Mouse (Mus musculus) myocyte (in vitro differentiated cells): ENCODE measurements around the gene Tmem150a. TPM values are rescaled to one million over a fixed set of nuclear protein-coding genes. Genes with fewer than 3 reads are reported as not detected.
A peak's percentile ranks its signal among the peaks of the same experiment; 100 is the strongest.

Source experiments
- H3K27me3 ChIP-seq: one replicate; pipeline ENCODE4 v1.6.1; 2011; ENCODE audit not compliant: control insufficient read depth, insufficient read depth, insufficient read length
- H3K36me3 ChIP-seq: one replicate; pipeline ENCODE4 v1.6.1; 2011; ENCODE audit not compliant: control insufficient read depth, insufficient read depth
- H3K4me2 ChIP-seq: one replicate; pipeline ENCODE4 v1.6.1; 2011; ENCODE audit warnings: low read depth, control low read depth
- H3K4me3 ChIP-seq: one replicate; pipeline ENCODE4 v1.5.1; 2011; ENCODE audit warnings: mild to moderate bottlenecking, control low read depth, moderate library complexity
- H3K79me2 ChIP-seq: one replicate; pipeline ENCODE4 v1.6.1; 2011; ENCODE audit not compliant: control insufficient read depth, insufficient read depth
- H3ac ChIP-seq: one replicate; pipeline ENCODE4 v1.6.1; 2011; ENCODE audit not compliant: control insufficient read depth, insufficient read length
- CEBPB ChIP-seq: IDR thresholded peaks from 2 replicates; pipeline ENCODE4 v1.6.1; 2011; ENCODE audit warnings: mild to moderate bottlenecking, moderate library complexity; ENCODE audit not compliant: poor library complexity, insufficient read depth, severe bottlenecking
- E2F4 ChIP-seq: IDR thresholded peaks from one replicate; pipeline ENCODE4 v1.6.1; 2011; ENCODE audit warnings: mild to moderate bottlenecking, control low read depth, moderate library complexity; ENCODE audit not compliant: insufficient read depth
- MAX ChIP-seq: IDR thresholded peaks from one replicate; pipeline ENCODE4 v1.6.1; 2011; ENCODE audit warnings: low read depth, mild to moderate bottlenecking, control low read depth
- MYOD1 ChIP-seq, 3 experiments: IDR thresholded peaks; one replicate each; pipeline ENCODE4 v1.6.1; 2011; ENCODE audit warnings: control low read depth in 2 of 3, low read depth in 2 of 3, mild to moderate bottlenecking in 2 of 3, moderate library complexity in 1 of 3; ENCODE audit not compliant: insufficient read length in 2 of 3, control insufficient read depth in 1 of 3
- MYOG ChIP-seq, 3 experiments: IDR thresholded peaks; one replicate each; pipeline ENCODE4 v1.6.1; 2011; ENCODE audit warnings: control low read depth in 2 of 3, low read depth in 2 of 3, mild to moderate bottlenecking in 2 of 3; ENCODE audit not compliant: insufficient read length in 2 of 3, control insufficient read depth in 1 of 3, insufficient read depth in 1 of 3
- POLR2A ChIP-seq: IDR thresholded peaks from one replicate; pipeline ENCODE4 v1.6.1; 2011; ENCODE audit warnings: low read depth, mild to moderate bottlenecking, control low read depth, moderate library complexity; ENCODE audit not compliant: insufficient read length
- POLR2AphosphoS2 ChIP-seq: IDR thresholded peaks from one replicate; pipeline ENCODE4 v1.6.1; 2011; ENCODE audit warnings: low read depth, control low read depth; ENCODE audit not compliant: insufficient read length
- REST ChIP-seq: IDR thresholded peaks from one replicate; pipeline ENCODE4 v1.6.1; 2011; ENCODE audit warnings: mild to moderate bottlenecking, control low read depth, moderate library complexity; ENCODE audit not compliant: insufficient read depth, insufficient read length
- SRF ChIP-seq: IDR thresholded peaks from one replicate; pipeline ENCODE4 v1.6.1; 2011; ENCODE audit warnings: low read depth; ENCODE audit not compliant: control insufficient read depth, insufficient read length
- TCF12 ChIP-seq: IDR thresholded peaks from one replicate; pipeline ENCODE4 v1.6.1; 2011; ENCODE audit warnings: mild to moderate bottlenecking, control low read depth; ENCODE audit not compliant: poor library complexity, insufficient read depth, severe bottlenecking
- TCF3 ChIP-seq: IDR thresholded peaks from one replicate; pipeline ENCODE4 v1.6.1; 2011; ENCODE audit warnings: low read depth, control low read depth; ENCODE audit not compliant: insufficient read length
- USF1 ChIP-seq: IDR thresholded peaks from one replicate; pipeline ENCODE4 v1.6.1; 2011; ENCODE audit warnings: low read depth, mild to moderate bottlenecking, control low read depth, moderate library complexity
- polyA plus RNA-seq: library from polyadenylated mRNA; unstranded; fragments of >200 nt; fragmentation: generic; extraction: Trizol; gene quantifications from one replicate; pipeline ENCODE4 v1.2.1, GENCODE M21; 2012; ENCODE audit warnings: missing spikeins

The Tmem150a gene
- polyA plus RNA-seq, 1 experiment, result 26.7 TPM

DNA sequence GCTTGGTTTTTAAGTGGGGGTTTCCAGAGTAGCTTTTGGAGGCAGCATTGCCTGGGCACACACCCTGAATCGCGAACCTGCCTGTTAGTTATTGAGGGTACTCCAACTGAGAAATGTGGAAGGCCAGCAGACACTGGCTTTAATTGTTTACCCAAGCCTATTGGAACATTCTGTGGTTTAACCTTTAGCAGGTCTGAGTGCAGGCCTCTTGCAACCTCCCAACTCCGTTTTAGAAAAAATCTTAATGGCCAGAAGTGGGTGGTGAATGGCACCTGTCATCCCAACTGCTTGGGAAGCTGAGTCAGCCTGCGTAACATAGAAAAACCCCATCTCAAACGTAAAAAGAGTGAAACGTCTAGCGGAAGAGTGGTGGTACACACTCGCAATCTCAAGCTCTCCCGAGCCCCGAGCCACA is 41.6 kb downstream of the Tmem150a start:
- no peaks in the 10 kb centered on the region for H3K79me2 ChIP-seq
- TF ChIP-seq POLR2AphosphoS2, result no peak
- TF ChIP-seq MYOG (IDR thresholded peaks at IDR 0.05; ENCODE audit: control insufficient read depth in 1 of 3, insufficient read depth in 1 of 3, insufficient read length in 2 of 3, low read depth in 2 of 3), result peak in 2 of 3 experiments; percentile 21 to 53
- TF ChIP-seq MYOD1 (IDR thresholded peaks at IDR 0.05; ENCODE audit: control insufficient read depth in 1 of 3, insufficient read length in 2 of 3, low read depth in 2 of 3), result peak; percentile 9 to 86 (median 61)
- no peak for TF ChIP-seq CEBPB
- TF ChIP-seq USF1, result no peak
- TF ChIP-seq POLR2A, result no peak
- peak; percentile 52 for TF ChIP-seq TCF12
- TF ChIP-seq TCF3, result peak; percentile 14
- no peaks in the 10 kb centered on the region for H3K36me3 ChIP-seq
- H3K4me2 ChIP-seq, result peak overlapping the region; percentile 18
- H3K4me3 ChIP-seq, result no peak overlapping the region
- H3ac ChIP-seq, result no peak overlapping the region
- no peaks in the 10 kb centered on the region for H3K27me3 ChIP-seq

GRCm38 (mm10) chr6:72399967-72400366 is 44.7 kb downstream of the Tmem150a start:
- H3K4me2 ChIP-seq, result no peak overlapping the region

GRCm38 (mm10) chr6:72401875-72402274 is 46.6 kb downstream of the Tmem150a start:
- no peaks in the 10 kb centered on the region for H3K27me3 ChIP-seq
- H3K4me2 ChIP-seq, result no peak overlapping the region
- no peaks in the 10 kb centered on the region for H3K79me2 ChIP-seq
- H3K4me3 ChIP-seq, result no peak overlapping the region
- H3K36me3 ChIP-seq, result no peaks in the 10 kb centered on the region
- no peak overlapping the region for H3ac ChIP-seq
- no peak for TF ChIP-seq TCF12
- no peak for TF ChIP-seq REST
- no peak for TF ChIP-seq MYOD1 (IDR thresholded peaks at IDR 0.05; ENCODE audit: control insufficient read depth in 1 of 3, insufficient read length in 2 of 3, low read depth in 2 of 3)
- TF ChIP-seq POLR2AphosphoS2, result no peak
- no peak for TF ChIP-seq MYOG (IDR thresholded peaks at IDR 0.05; ENCODE audit: control insufficient read depth in 1 of 3, insufficient read depth in 1 of 3, insufficient read length in 2 of 3, low read depth in 2 of 3)
- no peak for TF ChIP-seq USF1
- no peak for TF ChIP-seq MAX

More at GRCm38 (mm10) chr6:72399967-72400366, 44.7 kb downstream of the Tmem150a start:
- Histone ChIP-seq H3K36me3 (no peaks in the 10 kb centered on the region), H3ac (no peak overlapping the region), H3K4me3 (no peak overlapping the region), H3K79me2 (no peaks in the 10 kb centered on the region), H3K27me3 (no peaks in the 10 kb centered on the region)
- no peak for TF ChIP-seq TCF3
- TF ChIP-seq POLR2A, result no peak
- TF ChIP-seq MAX, result no peak
- TF ChIP-seq MYOG (IDR thresholded peaks at IDR 0.05; ENCODE audit: control insufficient read depth in 1 of 3, insufficient read depth in 1 of 3, insufficient read length in 2 of 3, low read depth in 2 of 3), result no peak
- TF ChIP-seq MYOD1 (IDR thresholded peaks at IDR 0.05; ENCODE audit: control insufficient read depth in 1 of 3, insufficient read length in 2 of 3, low read depth in 2 of 3), result no peak
- no peak for TF ChIP-seq REST

DNA sequence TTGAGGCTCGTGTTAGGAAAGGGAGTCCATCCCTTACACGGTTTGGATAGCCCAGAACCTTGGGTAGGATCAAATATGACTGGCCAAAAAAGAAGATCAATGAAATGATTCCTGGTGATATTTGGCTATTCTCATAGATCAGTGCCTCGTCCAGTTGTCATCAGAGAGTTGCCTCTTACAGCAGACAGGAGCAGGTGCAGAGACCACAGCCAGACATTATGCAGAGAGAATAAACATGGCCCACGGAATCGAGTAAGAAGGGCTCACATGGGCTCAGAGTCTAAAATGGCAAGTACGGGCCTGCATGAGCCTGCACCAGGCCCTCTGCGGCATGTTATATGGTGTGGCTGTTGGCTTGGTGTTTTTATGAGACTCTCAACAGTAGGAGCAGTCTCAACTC is 50.1 kb downstream of the Tmem150a start:
- Histone ChIP-seq H3K4me3 (no peak overlapping the region), H3K27me3 (no peaks in the 10 kb centered on the region)

DNA sequence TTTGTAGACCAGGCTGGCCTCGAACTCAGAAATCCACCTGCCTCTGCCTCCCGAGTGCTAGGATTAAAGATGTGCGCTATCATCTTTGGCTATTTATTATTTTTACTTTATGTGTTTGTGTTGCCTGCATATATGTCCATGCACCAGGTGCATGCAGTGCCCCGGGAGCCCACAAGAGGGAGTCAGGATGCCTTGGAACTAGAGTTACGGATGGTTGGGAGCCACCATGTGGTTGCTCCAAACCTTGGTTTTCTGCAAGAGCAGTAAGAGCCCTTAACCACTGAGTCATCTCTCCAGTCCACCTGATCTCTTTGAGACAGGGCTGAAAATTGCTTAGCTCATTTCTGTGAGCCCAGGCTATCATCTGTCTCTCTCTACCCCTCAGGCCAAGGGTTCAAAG is 51.9 kb downstream of the Tmem150a start:
- TF ChIP-seq MYOG (IDR thresholded peaks at IDR 0.05; ENCODE audit: control insufficient read depth in 1 of 3, insufficient read depth in 1 of 3, insufficient read length in 2 of 3, low read depth in 2 of 3), result peak in 1 of 3 experiments; percentile 18
- no peak for TF ChIP-seq SRF
- Histone ChIP-seq H3ac (no peak overlapping the region), H3K4me2 (no peak overlapping the region), H3K79me2 (no peaks in the 10 kb centered on the region), H3K27me3 (no peaks in the 10 kb centered on the region), H3K36me3 (no peaks in the 10 kb centered on the region), H3K4me3 (no peak overlapping the region)

More for the DNA sequence above, 50.1 kb downstream of the Tmem150a start:
- no peaks in the 10 kb centered on the region for H3K79me2 ChIP-seq
- H3K36me3 ChIP-seq, result no peaks in the 10 kb centered on the region
- TF ChIP-seq E2F4, result no peak
- TF ChIP-seq MYOG (IDR thresholded peaks at IDR 0.05; ENCODE audit: control insufficient read depth in 1 of 3, insufficient read depth in 1 of 3, insufficient read length in 2 of 3, low read depth in 2 of 3), result peak in 2 of 3 experiments; percentile 37 to 55
- peak; percentile 69 to 88 (median 84) for TF ChIP-seq MYOD1 (IDR thresholded peaks at IDR 0.05; ENCODE audit: control insufficient read depth in 1 of 3, insufficient read length in 2 of 3, low read depth in 2 of 3)
- no peak overlapping the region for H3ac ChIP-seq
- H3K4me2 ChIP-seq, result no peak overlapping the region

Other genes starting within 250 kb of the Tmem150a start
- 2.1 TPM for gene Atoh8, start 119.9 kb upstream of the Tmem150a start, polyA plus RNA-seq
- gene Sftpb, start 50.8 kb upstream of the Tmem150a start, polyA plus RNA-seq, result not detected
- gene Usp39, start 10.3 kb upstream of the Tmem150a start, polyA plus RNA-seq, result 55.4 TPM
- 8.0 TPM for gene 0610030E20Rik, start 8.1 kb upstream of the Tmem150a start, polyA plus RNA-seq
- 169 TPM for gene Rnf181, start 11.5 kb downstream of the Tmem150a start, polyA plus RNA-seq
- gene Vamp5, start 25.0 kb downstream of the Tmem150a start, polyA plus RNA-seq, result 544 TPM
- 107 TPM for gene Vamp8, start 35.3 kb downstream of the Tmem150a start, polyA plus RNA-seq
- 17.5 TPM for gene Ggcx, start 58.9 kb downstream of the Tmem150a start, polyA plus RNA-seq
- 142 TPM for gene Mat2a, start 84.1 kb downstream of the Tmem150a start, polyA plus RNA-seq
- 1.1 TPM for gene Sh2d6, start 166.3 kb downstream of the Tmem150a start, polyA plus RNA-seq
- 394 TPM for gene Capg, start 188.9 kb downstream of the Tmem150a start, polyA plus RNA-seq
- gene Elmod3, start 243.0 kb downstream of the Tmem150a start, polyA plus RNA-seq, result 6.4 TPM
- gene Retsat, start 243.0 kb downstream of the Tmem150a start, polyA plus RNA-seq, result 14.9 TPM